Mouse (Mus musculus): ENCODE results near the gene Adam12. TPM values are rescaled to one million over a fixed set of nuclear protein-coding genes. Genes with fewer than 3 reads are reported as not detected.
A peak's percentile ranks its signal among the peaks of the same experiment; 100 is the strongest.

Adam12 gene
- polyA plus RNA-seq, 1 experiment from 2014 or later = 2.6 TPM

- Histone ChIP-seq H3K27ac (0 out of 2 replicates have a peak overlapping the region, but pooled peaks have one; percentile 52), H3K4me3 (no peak overlapping the region), H3K4me1 (replicated peaks) (peaks cover 7% of the 10 kb centered on the region; the same call in 1 of the 2 replicates), H3K9me3 (no peaks in the 10 kb centered on the region), H3K9ac (no peak overlapping the region), H3K4me2 (no peak overlapping the region), H3K36me3 (no peaks in the 10 kb centered on the region), H3K27me3 (no peaks in the 10 kb centered on the region)
- WGBS = 15% methylated on average over 7 of the region's 7 CpGs
- peak; percentile 28; the same call in 1 of the 2 replicates for ATAC-seq (ENCODE audit: low FRiP score)
Measured at GRCm38 (mm10) chr7:134014733-134015132, 217.2 kb downstream of the Adam12 start.

GRCm38 (mm10) chr7:134009157-134009556 is 222.8 kb downstream of the Adam12 start:
- Histone ChIP-seq H3K9ac (no peak overlapping the region), H3K4me1 (replicated peaks) (no peaks in the 10 kb centered on the region), H3K27ac (no peak overlapping the region), H3K36me3 (no peaks in the 10 kb centered on the region), H3K4me3 (no peak overlapping the region), H3K9me3 (no peaks in the 10 kb centered on the region; the same call in 1 of the 2 replicates), H3K27me3 (no peaks in the 10 kb centered on the region), H3K4me2 (no peak overlapping the region)
- WGBS = 87% methylated on average over 5 of the region's 5 CpGs
- no peak for ATAC-seq (ENCODE audit: low FRiP score)

- no peak for ATAC-seq (ENCODE audit: low FRiP score)
- Histone ChIP-seq H3K36me3 (no peaks in the 10 kb centered on the region), H3K4me1 (replicated peaks) (no peaks in the 10 kb centered on the region), H3K9ac (no peak overlapping the region), H3K4me2 (no peak overlapping the region), H3K27me3 (no peaks in the 10 kb centered on the region), H3K4me3 (no peak overlapping the region), H3K9me3 (no peaks in the 10 kb centered on the region; the same call in 1 of the 2 replicates), H3K27ac (no peak overlapping the region)
- WGBS = 81% methylated on average over 3 of the region's 3 CpGs
Measured at GRCm38 (mm10) chr7:134007942-134008361, 224.0 kb downstream of the Adam12 start.

- no peak for ATAC-seq (ENCODE audit: low FRiP score)
- no peak overlapping the region for H3K9ac ChIP-seq
- no peaks in the 10 kb centered on the region; the same call in 1 of the 2 replicates for H3K9me3 ChIP-seq
- H3K36me3 ChIP-seq = no peaks in the 10 kb centered on the region
- WGBS = 96% methylated on average over 4 of the region's 4 CpGs
- 0 out of 2 replicates have a peak, but pooled peaks cover 2% of the 10 kb centered on the region for H3K4me1 ChIP-seq (replicated peaks)
- no peaks in the 10 kb centered on the region for H3K27me3 ChIP-seq
- no peak overlapping the region for H3K27ac ChIP-seq
- H3K4me2 ChIP-seq = no peak overlapping the region
- H3K4me3 ChIP-seq = no peak overlapping the region
Measured at GRCm38 (mm10) chr7:134001581-134001980, 230.4 kb downstream of the Adam12 start.

- no peak overlapping the region for H3K4me2 ChIP-seq
- H3K9ac ChIP-seq = no peak overlapping the region
- H3K27ac ChIP-seq = no peak overlapping the region
- ATAC-seq (ENCODE audit: low FRiP score) = no peak
- no peaks in the 10 kb centered on the region for H3K9me3 ChIP-seq
- no peaks in the 10 kb centered on the region for H3K27me3 ChIP-seq
- no peak overlapping the region for H3K4me3 ChIP-seq
- H3K36me3 ChIP-seq = no peaks in the 10 kb centered on the region
- H3K4me1 ChIP-seq (replicated peaks) = no peaks in the 10 kb centered on the region
Measured at GRCm38 (mm10) chr7:133990930-133991329, 241.0 kb downstream of the Adam12 start.

GRCm38 (mm10) chr7:133988356-133988755 is 243.6 kb downstream of the Adam12 start:
- WGBS = 88% methylated on average over 5 of the region's 5 CpGs
- Histone ChIP-seq H3K36me3 (no peaks in the 10 kb centered on the region), H3K4me3 (no peak overlapping the region), H3K4me1 (replicated peaks) (peaks cover 6% of the 10 kb centered on the region), H3K27ac (no peak overlapping the region), H3K9me3 (no peaks in the 10 kb centered on the region), H3K27me3 (no peaks in the 10 kb centered on the region), H3K4me2 (no peak overlapping the region), H3K9ac (no peak overlapping the region)
- ATAC-seq (ENCODE audit: low FRiP score) = no peak

- Histone ChIP-seq H3K27me3 (no peaks in the 10 kb centered on the region), H3K4me3 (no peak overlapping the region), H3K4me1 (replicated peaks) (peaks cover 6% of the 10 kb centered on the region), H3K36me3 (no peaks in the 10 kb centered on the region), H3K9ac (no peak overlapping the region), H3K4me2 (no peak overlapping the region), H3K27ac (no peak overlapping the region), H3K9me3 (no peaks in the 10 kb centered on the region)
- WGBS = 78% methylated on average over 4 of the region's 4 CpGs
- no peak for ATAC-seq (ENCODE audit: low FRiP score)
Measured at GRCm38 (mm10) chr7:133986201-133986600, 245.7 kb downstream of the Adam12 start.

GRCm38 (mm10) chr7:133985648-133986047 is 246.3 kb downstream of the Adam12 start:
- H3K9ac ChIP-seq = no peak overlapping the region
- H3K4me1 ChIP-seq (replicated peaks) = peaks cover 6% of the 10 kb centered on the region
- no peak for ATAC-seq (ENCODE audit: low FRiP score)
- H3K4me2 ChIP-seq = no peak overlapping the region
- H3K4me3 ChIP-seq = no peak overlapping the region
- no peaks in the 10 kb centered on the region for H3K36me3 ChIP-seq
- H3K9me3 ChIP-seq = no peaks in the 10 kb centered on the region
- WGBS = 87% methylated on average over 1 of the region's 1 CpGs
- no peak overlapping the region for H3K27ac ChIP-seq
- H3K27me3 ChIP-seq = no peaks in the 10 kb centered on the region

- no peaks in the 10 kb centered on the region for H3K36me3 ChIP-seq
- H3K9me3 ChIP-seq = no peaks in the 10 kb centered on the region
- no peak for ATAC-seq (ENCODE audit: low FRiP score)
- no peak overlapping the region for H3K27ac ChIP-seq
- peaks cover 5% of the 10 kb centered on the region; the same call in 1 of the 2 replicates for H3K4me1 ChIP-seq (replicated peaks)
- WGBS = 72% methylated on average over 8 of the region's 8 CpGs
- H3K27me3 ChIP-seq = no peaks in the 10 kb centered on the region
- H3K9ac ChIP-seq = no peak overlapping the region
- no peak overlapping the region for H3K4me2 ChIP-seq
- H3K4me3 ChIP-seq = no peak overlapping the region
Measured at GRCm38 (mm10) chr7:133976388-133977122, 255.4 kb downstream of the Adam12 start.

GRCm38 (mm10) chr7:133971086-133971485 is 260.9 kb downstream of the Adam12 start:
- Histone ChIP-seq H3K4me3 (no peak overlapping the region), H3K4me2 (no peak overlapping the region), H3K27me3 (no peaks in the 10 kb centered on the region), H3K27ac (no peak overlapping the region), H3K4me1 (replicated peaks) (0 out of 2 replicates have a peak, but pooled peaks cover 5% of the 10 kb centered on the region), H3K9ac (no peak overlapping the region), H3K36me3 (no peaks in the 10 kb centered on the region), H3K9me3 (no peaks in the 10 kb centered on the region)
- no peak for ATAC-seq (ENCODE audit: low FRiP score)
- 88% methylated on average over 1 of the region's 1 CpGs for WGBS

- H3K27ac ChIP-seq = no peak overlapping the region
- no peak overlapping the region for H3K4me2 ChIP-seq
- H3K27me3 ChIP-seq = no peaks in the 10 kb centered on the region
- ATAC-seq (ENCODE audit: low FRiP score) = no peak
- H3K4me1 ChIP-seq (replicated peaks) = 0 out of 2 replicates have a peak, but pooled peaks cover 5% of the 10 kb centered on the region
- no peaks in the 10 kb centered on the region for H3K9me3 ChIP-seq
- 80% methylated on average over 5 of the region's 5 CpGs for WGBS
- H3K36me3 ChIP-seq = no peaks in the 10 kb centered on the region
- H3K9ac ChIP-seq = no peak overlapping the region
- no peak overlapping the region for H3K4me3 ChIP-seq
Measured at GRCm38 (mm10) chr7:133970407-133970806, 261.5 kb downstream of the Adam12 start.

GRCm38 (mm10) chr7:133967906-133968305 is 264.0 kb downstream of the Adam12 start:
- Histone ChIP-seq H3K27me3 (no peaks in the 10 kb centered on the region), H3K27ac (no peak overlapping the region), H3K4me1 (replicated peaks) (0 out of 2 replicates have a peak, but pooled peaks cover 5% of the 10 kb centered on the region), H3K36me3 (no peaks in the 10 kb centered on the region), H3K4me3 (no peak overlapping the region), H3K9ac (no peak overlapping the region), H3K4me2 (no peak overlapping the region), H3K9me3 (no peaks in the 10 kb centered on the region)
- no peak for ATAC-seq (ENCODE audit: low FRiP score)
- WGBS = 33% methylated on average over 5 of the region's 5 CpGs

- H3K9ac ChIP-seq = no peak overlapping the region
- 68% methylated on average over 8 of the region's 8 CpGs for WGBS
- H3K36me3 ChIP-seq = no peaks in the 10 kb centered on the region
- 0 out of 2 replicates have a peak, but pooled peaks cover 5% of the 10 kb centered on the region for H3K4me1 ChIP-seq (replicated peaks)
- no peak overlapping the region for H3K4me3 ChIP-seq
- H3K27me3 ChIP-seq = no peaks in the 10 kb centered on the region
- no peak overlapping the region for H3K27ac ChIP-seq
- no peak overlapping the region for H3K4me2 ChIP-seq
- H3K9me3 ChIP-seq = no peaks in the 10 kb centered on the region
- ATAC-seq (ENCODE audit: low FRiP score) = no peak
Measured at GRCm38 (mm10) chr7:133963501-133963900, 268.4 kb downstream of the Adam12 start.
